Mouse (Mus musculus): Measurements from ENCODE around the gene Skil. TPM values are rescaled to one million over a fixed set of nuclear protein-coding genes. Genes with fewer than 3 reads are reported as not detected.

Gene Skil
- total RNA-seq, 2 experiments from 2014 or later: 62.7 to 63.9 TPM

GRCm38 (mm10) chr3:31082838-31083506 is 11.9 kb upstream of the Skil start:
- no peak for DNase-seq (ENCODE audit: low spot score in 2 of 2)

- DNase-seq (ENCODE audit: low spot score in 2 of 2): no peak
Measured at GRCm38 (mm10) chr3:31083507-31084245, 11.2 kb upstream of the Skil start.

- no peak for DNase-seq (ENCODE audit: low spot score in 2 of 2)
Measured at GRCm38 (mm10) chr3:31085000-31085399, 9.9 kb upstream of the Skil start.

- no peak for DNase-seq (ENCODE audit: low spot score in 2 of 2)
Measured at GRCm38 (mm10) chr3:31088789-31089775, 5.8 kb upstream of the Skil start.

GRCm38 (mm10) chr3:31089956-31090355 is 4.9 kb upstream of the Skil start:
- DNase-seq (ENCODE audit: low spot score in 2 of 2): no peak

- DNase-seq (ENCODE audit: low spot score in 2 of 2): peak; percentile 68 to 82
Measured at GRCm38 (mm10) chr3:31093196-31093595, 1.7 kb upstream of the Skil start.

- DNase-seq (ENCODE audit: low spot score in 2 of 2): peak; percentile 71 to 73
Measured at GRCm38 (mm10) chr3:31093627-31094351, 1.1 kb upstream of the Skil start.

GRCm38 (mm10) chr3:31095179-31095490 is 277 bp downstream of the Skil start:
- DNase-seq (ENCODE audit: low spot score in 2 of 2): no peak

- peak; percentile 41 to 46 for DNase-seq (ENCODE audit: low spot score in 2 of 2)
Measured at GRCm38 (mm10) chr3:31095491-31096154, 765 bp downstream of the Skil start.

GRCm38 (mm10) chr3:31096155-31097101 is 1.6 kb downstream of the Skil start:
- no peak for DNase-seq (ENCODE audit: low spot score in 2 of 2)

- no peak for DNase-seq (ENCODE audit: low spot score in 2 of 2)
Measured at GRCm38 (mm10) chr3:31097102-31097720, 2.4 kb downstream of the Skil start.

- DNase-seq (ENCODE audit: low spot score in 2 of 2): no peak
Measured at GRCm38 (mm10) chr3:31097976-31098375, 3.1 kb downstream of the Skil start.

GRCm38 (mm10) chr3:31098556-31098955 is 3.7 kb downstream of the Skil start:
- DNase-seq (ENCODE audit: low spot score in 2 of 2): no peak

GRCm38 (mm10) chr3:31100026-31100425 is 5.2 kb downstream of the Skil start:
- no peak for DNase-seq (ENCODE audit: low spot score in 2 of 2)

GRCm38 (mm10) chr3:31100802-31101201 is 5.9 kb downstream of the Skil start:
- DNase-seq (ENCODE audit: low spot score in 2 of 2): no peak

GRCm38 (mm10) chr3:31104936-31105335 is 10.1 kb downstream of the Skil start:
- no peak for DNase-seq (ENCODE audit: low spot score in 2 of 2)

GRCm38 (mm10) chr3:31106597-31106996 is 11.7 kb downstream of the Skil start:
- DNase-seq (ENCODE audit: low spot score in 2 of 2): no peak

- no peak for DNase-seq (ENCODE audit: low spot score in 2 of 2)
Measured at GRCm38 (mm10) chr3:31107674-31108073, 12.8 kb downstream of the Skil start.

- DNase-seq (ENCODE audit: low spot score in 2 of 2): no peak
Measured at GRCm38 (mm10) chr3:31109108-31109507, 14.2 kb downstream of the Skil start.

All from layer of hippocampus, postnatal 14 days (tissue).